Mouse (Mus musculus): ENCODE data around the gene Spg20.

DNA sequence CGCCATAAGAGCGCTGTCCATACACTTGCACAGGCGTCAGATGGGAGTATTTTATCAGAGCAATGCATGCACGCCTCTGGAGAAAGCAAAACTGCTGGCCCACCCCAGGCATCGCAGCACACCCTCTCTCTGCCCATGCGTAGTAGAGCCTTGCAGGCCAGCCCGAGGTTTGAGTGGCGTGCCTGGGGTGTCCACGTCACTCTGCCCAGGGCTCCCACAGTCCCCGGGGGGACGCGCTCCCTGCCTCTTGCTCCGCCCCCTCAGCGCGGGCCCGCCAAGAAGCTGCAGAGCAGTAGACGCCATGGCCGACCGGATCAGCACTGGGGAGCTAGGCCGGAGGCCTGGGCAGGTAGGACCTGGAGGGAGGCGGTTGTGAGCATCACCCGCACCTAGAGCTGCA, 69.9 kb downstream of the Spg20 start, which contains the start of gene Sohlh2:
- TF ChIP-seq CTCF (IDR thresholded peaks at IDR 0.05; ENCODE audit: borderline replicate concordance, insufficient read depth, low read depth, low read length), result no peak
- TF ChIP-seq POLR2A (IDR thresholded peaks at IDR 0.05; ENCODE audit: borderline replicate concordance, insufficient read depth, low read length), result no peak

Data from cerebellum, adult 2 months (tissue).